Mouse (Mus musculus) E14TG2a.4 (cell line): Measurements from ENCODE around the gene H2-T23.

ENCODE experiments used
- CTCF ChIP-seq: conservative IDR thresholded peaks from 2 replicates; pipeline ENCODE4 v1.5.1; 2014; ENCODE audit warnings: low read length
- NANOG ChIP-seq: IDR thresholded peaks from 2 replicates; pipeline ENCODE4 v1.6.1; 2014; ENCODE audit warnings: borderline replicate concordance, low read length, mixed read lengths
- POU5F1 ChIP-seq: IDR thresholded peaks from 2 replicates; pipeline ENCODE4 v1.6.1; 2014; ENCODE audit warnings: low read length, borderline replicate concordance

- TF ChIP-seq POU5F1, result no peak
- no peak for TF ChIP-seq CTCF
- TF ChIP-seq NANOG, result no peak
Observed at GRCm38 (mm10) chr17:36014977-36015376, 17.7 kb downstream of the H2-T23 start.
